Mouse (Mus musculus) lung, postnatal 25 days (tissue): ENCODE results near the gene Rab6b.

Experiments used
- DNase-seq: peaks from one replicate; pipeline ENCODE4 v3.0.0; 2022; ENCODE audit warnings: low spot score

Gene Rab6b

DNA sequence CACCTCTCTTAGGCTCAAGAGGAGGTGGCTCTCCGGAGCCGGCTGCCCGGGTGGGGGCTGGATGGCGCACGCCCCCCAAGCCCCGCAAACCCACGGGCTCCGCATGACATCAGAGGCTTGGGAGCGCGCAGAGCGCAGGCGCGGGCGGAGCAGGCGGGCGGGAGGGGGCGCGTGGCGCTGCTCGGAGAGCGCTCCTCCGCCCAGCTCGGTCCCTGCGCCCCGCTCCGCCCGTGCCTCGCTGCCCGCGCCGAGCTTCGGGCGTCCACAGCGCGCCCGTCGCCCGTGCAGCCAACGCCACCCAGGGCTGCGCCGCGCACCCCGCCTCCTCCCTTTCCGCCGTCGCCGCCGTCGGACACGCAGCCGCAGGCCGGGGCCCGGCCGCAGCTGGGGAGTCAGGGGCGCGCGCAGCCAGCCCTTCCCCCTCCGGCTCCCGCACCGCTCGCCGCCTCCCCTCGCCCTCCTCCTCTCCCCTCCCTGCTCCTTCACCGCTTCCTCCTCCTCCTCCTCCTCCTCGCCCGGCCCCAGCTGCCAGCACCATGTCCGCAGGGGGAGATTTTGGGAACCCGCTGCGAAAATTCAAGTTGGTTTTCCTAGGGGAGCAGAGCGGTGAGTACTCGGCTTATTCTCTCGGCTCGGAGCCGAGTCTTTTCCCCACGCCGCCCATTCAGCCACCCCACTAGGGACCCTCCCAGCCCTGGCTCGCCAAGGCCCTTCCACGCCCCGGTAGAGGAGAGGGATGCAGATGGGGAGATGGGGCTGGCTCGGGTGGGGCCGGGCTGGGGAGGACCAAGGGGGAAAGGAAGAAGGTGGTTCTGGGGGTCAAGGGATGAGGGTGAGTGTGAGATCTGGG, at the start of gene Rab6b:
TSS of gene Rab6b (plus strand) at position 167 of the 850 bp plus-strand sequence.
- DNase-seq: no peak

GRCm38 (mm10) chr9:103063591-103063990, 48.0 kb upstream of the Rab6b start:
- DNase-seq: no peak

GRCm38 (mm10) chr9:103066845-103067244, 44.7 kb upstream of the Rab6b start:
- DNase-seq: no peak

- no peak for DNase-seq
These were observed 43.9 kb upstream of the Rab6b start for GRCm38 (mm10) chr9:103067651-103068050.

DNA sequence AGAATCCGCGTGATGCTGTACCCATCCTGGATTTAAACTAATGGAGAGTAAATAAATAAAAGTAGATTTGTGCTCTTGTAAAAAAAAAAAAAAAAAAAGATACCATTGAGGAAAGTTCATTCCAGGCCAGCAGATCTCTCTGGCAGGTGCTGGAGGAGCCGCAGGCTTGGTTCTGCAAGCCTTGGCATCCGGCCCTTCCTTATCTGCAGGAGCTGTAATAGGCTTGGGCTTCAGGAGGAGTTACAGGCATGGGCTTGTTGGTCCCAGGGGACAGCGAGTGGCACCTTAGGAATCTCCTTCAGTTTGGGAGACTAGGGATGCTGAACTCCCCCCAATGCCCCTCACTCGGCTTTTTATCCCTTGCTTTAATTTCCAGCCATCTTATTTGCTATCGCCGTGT, 42.8 kb upstream of the Rab6b start:
- DNase-seq: no peak

- DNase-seq: no peak
These were observed 39.9 kb upstream of the Rab6b start for GRCm38 (mm10) chr9:103071541-103072203.

DNA sequence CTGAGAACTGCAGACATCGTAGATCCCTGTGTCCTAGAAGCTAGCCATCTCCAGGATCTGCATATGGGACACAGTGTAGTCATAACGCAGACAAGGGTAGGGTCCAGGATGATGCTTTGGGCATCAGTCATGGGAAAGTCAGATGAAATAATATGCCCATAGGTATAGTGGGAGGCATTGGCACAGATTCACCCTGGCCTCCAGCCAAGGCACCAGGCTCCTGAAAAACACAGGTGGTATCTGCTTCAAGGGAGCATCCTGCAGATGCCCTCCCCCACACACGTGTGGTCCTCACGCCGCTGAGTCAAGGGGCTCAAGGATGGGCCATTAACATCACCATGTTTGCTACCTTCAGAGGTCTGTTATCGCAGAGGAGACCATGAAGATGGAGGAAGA, 39.4 kb upstream of the Rab6b start:
- DNase-seq: no peak

DNA sequence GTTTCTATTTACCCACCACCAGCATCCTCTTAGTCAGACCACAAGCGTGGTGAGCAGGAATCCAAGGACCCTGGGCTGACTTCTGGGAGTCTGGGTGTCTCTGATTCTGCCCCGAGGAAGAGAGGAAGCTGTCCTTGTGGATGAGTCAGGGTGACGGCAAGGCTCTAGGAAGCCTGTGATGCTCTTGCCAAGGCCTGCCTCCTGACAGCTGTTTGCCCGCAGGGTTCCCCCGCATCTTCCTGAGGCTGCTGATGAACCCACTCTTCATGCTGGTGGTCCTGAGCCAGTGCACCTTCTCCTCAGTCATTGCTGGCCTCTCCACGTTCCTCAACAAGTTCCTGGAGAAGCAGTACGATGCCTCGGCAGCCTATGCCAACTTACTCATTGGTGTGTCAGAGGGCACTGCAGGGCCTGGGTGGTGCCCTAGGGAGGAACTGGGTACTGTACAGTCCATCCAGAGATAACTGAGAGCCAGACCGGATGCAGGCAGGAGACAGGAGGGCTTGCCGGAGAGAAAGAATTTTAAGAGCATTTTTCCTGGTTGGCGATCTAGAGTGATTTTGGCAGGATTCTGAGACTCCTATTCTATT, 38.6 kb upstream of the Rab6b start:
- DNase-seq: peak; percentile 69

- DNase-seq: peak; percentile 89
These were observed 34.6 kb upstream of the Rab6b start for GRCm38 (mm10) chr9:103076836-103077531.

GRCm38 (mm10) chr9:103078194-103078691, 33.3 kb upstream of the Rab6b start:
- peak; percentile 35 for DNase-seq

- no peak for DNase-seq
These were observed 31.4 kb upstream of the Rab6b start for GRCm38 (mm10) chr9:103080211-103080610.

DNA sequence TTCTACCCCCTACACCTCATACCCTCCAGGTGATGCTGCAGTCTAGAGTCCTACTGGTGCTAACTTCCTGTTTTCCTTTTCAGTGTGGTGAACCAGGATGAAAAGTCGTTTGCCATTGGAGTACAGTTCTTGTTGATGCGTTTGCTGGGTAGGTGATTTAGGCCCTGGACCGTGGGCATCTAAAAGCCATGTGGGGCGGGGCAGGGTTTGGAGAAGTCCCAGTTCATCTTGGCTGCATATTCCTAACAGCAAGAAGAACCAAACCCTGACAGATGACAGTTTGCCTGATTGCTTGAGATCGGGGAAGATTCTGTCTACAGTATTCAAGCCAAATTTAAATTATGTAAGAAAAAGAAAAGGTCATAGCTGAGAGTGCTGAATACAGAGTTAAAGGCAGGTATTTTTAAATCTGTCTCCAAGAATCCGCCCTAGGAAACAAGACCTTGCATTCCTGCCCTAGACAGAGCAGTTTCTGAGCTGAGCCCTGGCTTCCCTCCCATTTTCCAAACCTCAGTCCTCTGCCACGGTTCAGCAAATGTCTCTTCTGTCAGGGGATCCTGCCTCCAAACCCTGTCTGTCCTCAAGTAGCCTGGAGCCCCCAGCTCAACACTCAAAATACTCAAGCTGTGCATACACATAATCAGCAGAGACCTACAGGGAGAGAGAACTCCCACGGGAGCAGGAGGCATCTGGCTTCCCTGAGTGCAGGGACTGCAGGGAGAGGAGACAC, 29.2 kb upstream of the Rab6b start:
- DNase-seq: no peak

DNA sequence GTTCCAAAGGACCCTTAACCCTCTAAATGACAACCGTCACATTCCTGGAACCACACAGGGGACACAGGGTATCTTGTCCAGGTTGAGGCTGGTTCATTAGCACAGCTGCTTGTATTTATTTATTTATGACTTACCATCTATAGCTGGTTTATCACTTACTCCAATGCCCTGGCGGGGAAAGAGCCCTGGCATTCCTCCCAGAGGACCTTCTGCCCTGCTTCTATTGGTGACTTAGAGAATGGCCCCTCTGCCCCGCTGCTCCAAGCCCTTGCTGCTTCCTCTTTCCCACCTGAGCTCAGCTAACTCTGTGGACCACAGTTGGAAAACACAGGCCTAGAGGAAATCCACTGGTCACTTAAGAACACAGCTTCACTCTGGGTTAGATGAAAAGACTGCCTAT, 28.2 kb upstream of the Rab6b start:
- DNase-seq: no peak

GRCm38 (mm10) chr9:103086736-103087135, 24.9 kb upstream of the Rab6b start:
- DNase-seq: no peak

- no peak for DNase-seq
These were observed 24.3 kb upstream of the Rab6b start for GRCm38 (mm10) chr9:103087301-103087700.

GRCm38 (mm10) chr9:103088661-103089060, 22.9 kb upstream of the Rab6b start:
- no peak for DNase-seq

GRCm38 (mm10) chr9:103090116-103090875, 21.3 kb upstream of the Rab6b start:
- DNase-seq: peak; percentile 74

DNA sequence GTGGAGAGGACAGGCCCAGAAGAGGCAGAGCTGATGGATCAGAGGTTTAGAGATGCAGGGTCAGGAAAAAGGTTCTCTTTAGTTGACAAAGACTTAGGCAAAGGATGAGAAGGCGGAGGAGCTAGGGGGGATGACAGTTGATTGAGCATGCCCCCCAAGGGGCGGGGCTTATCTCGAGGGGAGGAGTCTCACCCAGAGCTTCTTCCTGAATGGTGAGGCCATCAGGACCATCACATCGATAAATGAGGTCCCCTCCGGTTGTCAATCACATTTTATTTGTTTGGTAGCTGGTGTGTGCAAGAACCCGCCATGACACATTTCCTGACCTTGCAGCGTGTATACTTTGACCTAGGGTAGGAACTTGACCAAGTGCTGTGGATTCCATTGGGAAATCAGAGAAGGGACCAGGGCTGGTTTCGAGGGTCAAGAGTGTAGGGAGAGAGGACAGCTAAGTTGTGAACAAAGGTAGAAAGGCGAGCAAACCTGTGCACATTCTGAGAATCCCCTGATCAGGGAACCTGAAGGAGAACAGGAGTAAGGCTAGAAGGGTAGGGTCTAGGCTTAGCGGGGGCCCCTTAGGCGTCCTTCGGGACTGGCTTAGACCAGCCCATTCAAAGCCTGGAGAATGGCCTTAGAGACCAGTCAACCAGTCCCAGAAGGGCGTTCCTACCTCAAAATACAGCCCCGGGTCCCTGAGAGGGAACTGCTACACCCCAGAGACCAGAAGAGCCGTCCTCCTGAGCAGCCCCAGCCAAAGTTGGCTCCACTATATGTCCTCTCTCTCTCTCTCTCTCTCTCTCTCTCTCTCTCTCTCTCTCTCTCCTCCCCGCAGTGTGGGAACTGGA, 20.3 kb upstream of the Rab6b start:
- DNase-seq: no peak

GRCm38 (mm10) chr9:103092248-103092647, 19.3 kb upstream of the Rab6b start:
- peak; percentile 77 for DNase-seq

DNA sequence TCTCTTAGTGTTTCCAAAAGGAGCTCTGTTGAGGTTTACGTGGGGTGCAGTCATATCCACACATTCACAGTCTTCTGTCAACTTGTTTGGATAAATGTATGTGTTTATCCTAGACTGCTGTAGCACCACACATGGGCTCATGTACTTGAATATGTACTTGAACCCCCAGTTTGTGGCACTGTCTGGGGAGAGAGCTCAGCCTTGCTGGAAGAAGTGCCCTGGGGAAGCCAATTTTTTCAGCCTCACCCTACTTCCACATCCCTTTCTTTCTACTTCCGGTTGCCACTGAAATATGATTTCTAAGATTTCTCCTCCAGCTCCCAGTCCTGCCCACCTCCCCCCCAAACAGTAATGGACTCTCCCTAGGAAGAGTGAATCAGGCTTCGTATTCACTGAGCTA, 17.9 kb upstream of the Rab6b start:
- no peak for DNase-seq
